Mouse (Mus musculus): Measurements from ENCODE around the gene 4930407I10Rik. TPM values are rescaled to one million over a fixed set of nuclear protein-coding genes. Genes with fewer than 3 reads are reported as not detected.

4930407I10Rik gene
- not detected in 2 replicates for polyA plus RNA-seq (2016; fragmentation: Nextera tagmentation; extraction: Ambion mirVana)

DNA sequence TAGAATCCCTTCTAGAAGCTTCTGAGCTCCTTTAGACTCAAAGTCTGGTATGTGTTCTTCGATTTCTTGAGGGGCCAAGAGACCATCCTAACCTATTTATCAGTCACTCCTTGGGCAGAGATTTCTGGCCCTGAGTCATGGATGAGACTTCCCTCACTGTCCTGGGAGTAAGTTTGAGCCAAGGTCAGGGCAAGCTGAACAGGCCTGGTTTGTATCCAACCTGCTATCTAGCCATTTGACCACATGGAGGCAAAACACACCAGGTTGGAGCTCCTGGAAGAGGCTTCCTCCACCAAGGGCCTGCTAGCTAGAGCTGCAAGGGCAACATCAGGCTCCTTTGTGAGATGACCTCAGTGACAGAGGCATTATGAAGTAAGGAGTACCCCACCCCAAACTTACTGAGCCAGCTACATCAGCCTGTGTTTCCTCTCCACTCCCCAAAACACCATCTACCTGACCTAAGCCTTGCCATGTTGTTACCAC, at the start of gene 4930407I10Rik:
4930407I10Rik (plus strand) TSS at position 433 of the 483 bp plus-strand sequence.
- H3K27me3 ChIP-seq (replicated peaks) = peaks cover 52% of the 10 kb centered on the region

DNA sequence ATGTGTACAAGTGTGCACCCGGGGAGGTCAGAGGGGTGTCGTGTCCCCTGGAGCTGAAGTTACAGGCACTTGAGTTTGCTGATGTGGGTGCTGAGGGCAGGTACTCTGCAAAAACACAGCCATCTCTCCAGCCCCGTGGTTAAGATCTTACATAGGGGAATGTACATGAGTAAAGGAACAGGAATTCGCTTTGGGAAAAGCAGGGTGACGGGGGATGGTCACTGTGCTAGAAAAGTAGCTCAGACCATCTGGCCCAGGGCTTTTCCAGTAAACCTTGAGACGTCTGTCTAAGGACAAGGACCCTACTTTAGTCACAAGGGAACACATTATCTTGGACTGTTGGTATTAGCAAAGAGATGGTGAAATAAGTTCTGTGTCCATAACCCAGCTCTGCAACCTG, 47.0 kb upstream of the 4930407I10Rik start:
- Histone ChIP-seq H3K9ac (no peak overlapping the region), H3K9me3 (replicated peaks) (no peaks in the 10 kb centered on the region), H3K27ac (no peak overlapping the region), H3K4me2 (no peak overlapping the region), H3K4me1 (peaks cover 41% of the 10 kb centered on the region), H3K27me3 (replicated peaks) (no peaks in the 10 kb centered on the region), H3K36me3 (peaks cover 13% of the 10 kb centered on the region), H3K4me3 (no peak overlapping the region)
- no peak for ATAC-seq
- whole genome bisulfite sequencing (ENCODE audit: insufficient replicate concordance) = 82% methylated on average over 6 of the region's 6 CpGs

More for the DNA sequence above, at the start of gene 4930407I10Rik:
- Histone ChIP-seq H3K4me1 (no peaks in the 10 kb centered on the region), H3K9ac (no peak within 1 kb of the TSS), H3K4me2 (no peak within 1 kb of the TSS), H3K27ac (no peak within 1 kb of the TSS), H3K9me3 (replicated peaks) (no peaks in the 10 kb centered on the region), H3K4me3 (no peak within 1 kb of the TSS), H3K36me3 (no peaks in the 10 kb centered on the region)
- 52% methylated on average over 1 of the region's 1 CpGs for WGBS (ENCODE audit: insufficient replicate concordance)
- ATAC-seq = no peak

DNA sequence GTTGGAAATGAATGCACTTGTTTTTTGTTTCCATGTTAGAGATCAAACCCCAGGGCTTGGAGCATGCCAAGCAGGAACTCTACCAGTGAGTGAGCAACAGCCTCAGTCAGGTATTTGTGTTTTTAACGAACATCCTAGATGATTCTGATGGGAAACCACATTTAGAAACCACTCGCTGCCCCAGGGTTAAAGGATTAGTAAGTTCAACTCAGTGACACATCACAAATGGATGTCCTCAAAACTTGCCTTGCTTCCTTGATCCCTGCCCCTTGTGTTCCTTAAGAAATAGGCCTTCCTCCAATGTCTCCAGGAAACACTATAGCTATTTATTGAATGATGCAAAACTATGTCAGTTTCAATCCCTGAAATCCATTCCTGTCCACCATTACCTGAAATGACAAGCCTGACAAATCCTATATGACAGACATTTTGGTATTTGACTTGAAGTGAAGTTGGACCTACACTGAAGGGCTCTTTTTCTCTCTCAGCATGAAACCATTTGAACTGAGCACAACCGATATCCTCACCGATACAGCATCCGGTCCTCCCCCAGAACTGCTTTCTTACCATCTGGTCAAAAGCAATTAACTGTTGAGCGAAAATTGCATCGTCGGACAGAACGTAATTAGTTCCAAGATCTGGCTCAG, 44.1 kb upstream of the 4930407I10Rik start:
- peak overlapping the region; percentile 85; the same call in 1 of the 2 replicates for H3K27ac ChIP-seq
- H3K9ac ChIP-seq = peak overlapping the region; percentile 94
- peaks cover 52% of the 10 kb centered on the region for H3K4me1 ChIP-seq
- peaks cover 24% of the 10 kb centered on the region for H3K36me3 ChIP-seq
- 18% methylated on average over 9 of the region's 9 CpGs for WGBS (ENCODE audit: insufficient replicate concordance)
- H3K4me3 ChIP-seq = peak overlapping the region; percentile 89
- no peak for ATAC-seq
- peak overlapping the region; percentile 93 for H3K4me2 ChIP-seq
- no peaks in the 10 kb centered on the region for H3K9me3 ChIP-seq (replicated peaks)
- no peaks in the 10 kb centered on the region for H3K27me3 ChIP-seq (replicated peaks)

DNA sequence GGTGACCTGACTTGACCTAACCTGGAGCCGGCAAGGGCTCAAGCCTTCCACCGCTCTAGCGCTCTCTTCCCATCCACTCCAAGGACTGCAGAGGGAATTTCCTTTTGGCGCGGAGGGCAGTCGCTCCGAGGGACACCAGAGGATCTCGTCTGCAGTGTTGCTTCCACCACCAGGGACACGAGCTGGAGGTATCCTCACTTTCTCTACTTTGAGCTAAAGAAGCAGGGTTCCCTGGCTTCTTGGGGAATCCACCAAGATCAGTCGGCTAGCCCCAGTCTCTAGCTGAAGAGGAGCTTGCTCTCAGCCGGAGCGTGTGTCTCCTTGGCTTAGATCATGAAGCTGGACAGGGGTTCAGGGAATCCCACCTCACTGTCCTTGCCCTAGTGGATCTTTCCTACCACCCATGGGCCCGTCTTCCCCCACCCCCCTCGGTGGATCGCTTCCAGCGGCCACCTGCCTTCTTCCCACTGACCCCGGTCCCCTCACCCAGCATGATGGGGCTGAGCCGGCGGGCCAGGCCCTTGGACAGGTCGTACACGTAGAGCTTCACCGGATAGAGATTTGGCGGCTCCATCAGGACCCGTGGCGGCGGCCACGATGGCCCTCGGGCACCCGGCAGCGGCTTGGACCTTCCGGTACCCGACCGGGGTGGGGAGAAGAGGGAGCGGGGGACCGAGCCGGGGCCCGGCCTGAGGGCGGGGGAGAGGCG, 43.4 kb upstream of the 4930407I10Rik start:
- ATAC-seq = no peak; the same call in 1 of the 2 replicates
- Histone ChIP-seq H3K9me3 (replicated peaks) (no peaks in the 10 kb centered on the region), H3K4me3 (peak overlapping the region; percentile 89), H3K27me3 (replicated peaks) (no peaks in the 10 kb centered on the region), H3K4me1 (peaks cover 52% of the 10 kb centered on the region), H3K9ac (peak overlapping the region; percentile 94), H3K27ac (peak overlapping the region; percentile 85), H3K4me2 (peak overlapping the region; percentile 93), H3K36me3 (peaks cover 30% of the 10 kb centered on the region)
- under 1% methylated on average over 39 of the region's 39 CpGs for WGBS (ENCODE audit: insufficient replicate concordance)

DNA sequence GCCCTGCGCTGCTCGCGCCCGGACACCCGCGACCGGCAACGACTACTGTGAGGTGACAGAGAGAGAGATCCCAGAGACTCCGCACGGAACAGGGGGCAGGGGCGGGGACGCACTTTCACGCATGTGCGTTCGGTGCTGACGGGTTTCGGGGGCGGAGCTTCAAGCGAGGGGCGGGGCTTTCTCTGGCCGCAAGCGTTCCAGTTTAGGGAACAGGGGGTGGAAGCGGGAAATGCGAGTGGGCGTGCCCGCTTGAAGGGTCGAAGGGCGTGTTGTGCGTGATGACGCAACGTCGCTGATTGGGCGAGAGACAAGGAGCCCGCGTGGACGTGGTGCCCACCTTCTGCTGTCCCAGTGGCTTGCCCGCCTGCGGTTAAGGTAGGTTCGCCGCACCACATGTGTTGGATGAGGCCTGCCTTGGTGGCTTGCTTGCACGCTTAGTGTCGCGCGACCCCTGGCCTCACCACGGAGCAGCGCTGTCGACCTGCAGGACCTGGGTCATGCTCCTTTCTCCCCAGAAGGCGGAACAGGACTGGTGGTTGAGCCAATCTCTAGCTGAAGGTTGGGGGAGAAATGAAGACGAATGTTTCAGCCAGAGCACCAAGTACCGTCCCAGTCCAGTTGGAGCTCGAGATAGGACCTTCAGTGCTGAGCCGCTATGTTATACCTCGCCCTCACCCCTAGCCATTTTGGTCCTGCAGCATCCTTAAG, 42.7 kb upstream of the 4930407I10Rik start:
- WGBS (ENCODE audit: insufficient replicate concordance) = under 1% methylated on average over 53 of the region's 53 CpGs
- peaks cover 52% of the 10 kb centered on the region for H3K4me1 ChIP-seq
- H3K4me3 ChIP-seq = peak overlapping the region; percentile 89
- peaks cover 34% of the 10 kb centered on the region for H3K36me3 ChIP-seq
- H3K9ac ChIP-seq = peak overlapping the region; percentile 94
- H3K27ac ChIP-seq = peak overlapping the region; percentile 88
- H3K4me2 ChIP-seq = peak overlapping the region; percentile 93
- ATAC-seq = peak; percentile 96
- no peaks in the 10 kb centered on the region for H3K9me3 ChIP-seq (replicated peaks)
- H3K27me3 ChIP-seq (replicated peaks) = no peaks in the 10 kb centered on the region

DNA sequence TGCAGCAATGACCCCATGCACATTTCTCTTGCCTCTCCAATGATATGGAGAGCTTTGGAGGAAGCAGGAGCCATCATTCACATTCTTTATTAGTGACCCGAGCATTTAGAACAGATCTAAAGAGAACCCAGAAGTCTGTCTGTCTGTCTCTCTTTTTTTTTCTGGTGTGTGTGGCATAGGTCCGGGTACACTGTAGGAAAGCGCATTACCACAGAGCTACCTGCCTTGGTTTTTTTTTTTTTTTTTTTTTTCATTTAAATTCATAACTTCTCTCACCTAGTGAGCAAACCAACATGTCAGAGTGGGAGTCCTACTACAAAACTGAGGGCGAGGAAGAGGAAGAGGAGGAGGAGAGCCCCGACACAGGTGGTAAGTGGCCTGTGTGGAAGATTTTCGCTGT, 42.1 kb upstream of the 4930407I10Rik start:
- Histone ChIP-seq H3K9me3 (replicated peaks) (no peaks in the 10 kb centered on the region), H3K27me3 (replicated peaks) (no peaks in the 10 kb centered on the region), H3K27ac (peak overlapping the region; percentile 88), H3K4me1 (peaks cover 52% of the 10 kb centered on the region), H3K4me2 (peak overlapping the region; percentile 93), H3K9ac (peak overlapping the region; percentile 83), H3K4me3 (peak overlapping the region; percentile 89), H3K36me3 (peaks cover 40% of the 10 kb centered on the region)
- no peak for ATAC-seq
- 8% methylated on average over 6 of the region's 6 CpGs for WGBS (ENCODE audit: insufficient replicate concordance)

DNA sequence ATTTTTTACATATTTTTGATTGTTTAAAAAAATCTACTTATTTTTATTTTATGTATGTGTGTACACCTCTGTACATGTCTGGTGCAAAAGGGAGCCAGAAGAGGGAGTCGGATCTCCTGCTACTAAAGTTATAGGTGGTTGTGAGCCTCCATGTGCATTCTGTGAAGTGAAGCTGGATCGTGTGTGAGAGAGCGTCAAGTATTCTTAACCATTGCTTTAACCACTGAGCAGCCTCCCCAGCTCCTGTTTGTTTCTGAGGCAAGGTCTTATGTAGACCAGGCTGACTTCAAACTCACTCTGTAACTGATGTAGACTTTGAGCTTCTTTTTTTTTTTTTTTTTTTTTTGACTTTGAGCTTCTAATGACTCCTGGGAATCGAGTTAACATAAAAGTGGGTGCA, 41.5 kb upstream of the 4930407I10Rik start:
- Histone ChIP-seq H3K27me3 (replicated peaks) (no peaks in the 10 kb centered on the region), H3K4me3 (peak overlapping the region; percentile 89), H3K36me3 (peaks cover 40% of the 10 kb centered on the region), H3K4me2 (peak overlapping the region; percentile 93), H3K9me3 (replicated peaks) (no peaks in the 10 kb centered on the region), H3K27ac (no peak overlapping the region), H3K9ac (peak overlapping the region; percentile 57), H3K4me1 (peaks cover 52% of the 10 kb centered on the region)
- 50% methylated on average over 4 of the region's 4 CpGs for WGBS (ENCODE audit: insufficient replicate concordance)
- no peak for ATAC-seq

DNA sequence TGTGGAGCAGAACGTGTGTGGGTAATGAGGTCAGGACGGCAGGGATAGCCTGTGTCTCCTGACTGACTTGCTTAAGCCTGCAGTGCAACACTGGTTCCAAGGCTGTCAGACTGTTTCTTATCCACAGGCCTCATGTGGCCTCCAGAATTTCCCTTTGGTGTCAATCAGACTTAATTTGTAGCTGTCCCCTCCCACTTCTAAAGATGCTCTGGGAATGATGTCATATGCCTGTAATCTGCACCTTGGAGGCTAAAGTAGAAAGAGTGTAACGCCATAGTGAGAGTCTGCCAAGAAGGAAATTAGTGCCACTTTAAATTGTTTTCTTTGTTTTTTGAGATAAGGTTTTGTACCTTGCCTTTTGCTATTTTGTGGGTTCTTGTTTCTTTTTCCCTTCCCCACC, 39.7 kb upstream of the 4930407I10Rik start:
- Histone ChIP-seq H3K27me3 (replicated peaks) (no peaks in the 10 kb centered on the region), H3K4me2 (no peak overlapping the region), H3K36me3 (peaks cover 56% of the 10 kb centered on the region), H3K9me3 (replicated peaks) (no peaks in the 10 kb centered on the region), H3K27ac (no peak overlapping the region; the same call in 1 of the 2 replicates), H3K9ac (no peak overlapping the region), H3K4me1 (peaks cover 35% of the 10 kb centered on the region), H3K4me3 (no peak overlapping the region)
- no peak for ATAC-seq
- 73% methylated on average over 3 of the region's 3 CpGs for WGBS (ENCODE audit: insufficient replicate concordance)

DNA sequence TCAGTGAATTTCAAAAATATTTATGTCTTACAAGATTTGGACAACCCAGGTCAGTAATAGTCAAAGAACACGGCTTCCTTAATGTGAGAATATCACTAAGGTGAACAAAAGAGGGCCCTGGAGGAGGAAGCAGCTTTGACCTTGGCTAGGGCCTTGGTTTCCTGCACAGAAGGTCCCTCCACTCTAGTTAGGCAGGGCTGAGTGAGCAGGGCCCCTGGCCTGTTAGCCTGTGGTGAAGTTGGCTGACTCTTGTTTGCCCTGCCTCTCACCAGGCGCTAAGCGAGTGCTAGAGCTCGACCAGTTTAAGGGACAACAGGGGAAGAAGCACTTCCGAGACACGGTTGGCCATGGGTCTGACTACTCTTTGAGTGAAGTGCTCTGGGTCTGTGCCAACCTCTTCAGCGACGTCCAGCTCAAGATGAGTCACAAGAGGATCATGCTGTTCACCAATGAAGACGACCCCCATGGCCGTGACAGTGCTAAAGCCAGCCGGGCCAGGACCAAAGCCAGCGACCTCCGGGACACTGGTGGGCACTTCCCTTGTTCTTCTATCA, 36.3 kb upstream of the 4930407I10Rik start:
- no peak for ATAC-seq
- Histone ChIP-seq H3K27ac (no peak overlapping the region), H3K4me2 (no peak overlapping the region), H3K36me3 (peaks cover 89% of the 10 kb centered on the region), H3K9ac (no peak overlapping the region), H3K4me1 (peaks cover 14% of the 10 kb centered on the region), H3K27me3 (replicated peaks) (no peaks in the 10 kb centered on the region), H3K4me3 (no peak overlapping the region), H3K9me3 (replicated peaks) (no peaks in the 10 kb centered on the region)
- WGBS (ENCODE audit: insufficient replicate concordance) = 82% methylated on average over 13 of the region's 13 CpGs

DNA sequence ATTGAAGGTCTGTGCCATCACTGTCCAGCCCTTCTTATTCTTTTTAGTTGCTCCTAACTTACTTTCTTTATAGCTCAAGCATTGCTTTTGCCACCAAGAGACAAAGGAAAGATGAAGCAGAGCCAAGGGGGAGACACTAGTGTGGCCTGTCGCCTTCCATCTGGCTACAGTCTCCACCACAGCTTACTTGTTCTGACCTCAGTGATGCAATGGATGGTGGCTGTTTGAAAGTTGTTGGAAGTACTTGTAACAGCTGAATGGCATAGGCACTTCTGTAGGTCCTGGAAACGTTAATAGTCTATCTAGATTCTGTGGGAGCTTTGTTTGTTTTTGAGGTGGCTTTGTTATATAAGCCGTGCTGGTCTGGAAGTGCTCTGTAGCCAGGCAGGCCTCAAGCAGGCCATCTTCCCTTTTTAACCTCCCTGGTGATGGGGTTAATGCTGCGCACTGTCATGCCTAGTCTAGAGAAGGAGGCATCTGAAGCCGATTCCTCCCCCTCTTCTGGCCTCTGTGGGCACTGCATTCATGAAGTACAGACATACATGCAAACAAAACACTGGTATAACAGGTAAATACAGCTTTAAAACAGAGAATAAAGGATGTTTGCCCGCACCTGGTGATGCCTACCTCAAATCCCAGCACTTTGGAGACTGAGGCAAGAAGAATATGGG, 34.9 kb upstream of the 4930407I10Rik start:
- ATAC-seq = no peak
- Histone ChIP-seq H3K36me3 (peaks cover 97% of the 10 kb centered on the region), H3K4me3 (no peak overlapping the region), H3K9me3 (replicated peaks) (no peaks in the 10 kb centered on the region), H3K9ac (no peak overlapping the region), H3K4me2 (no peak overlapping the region), H3K27me3 (replicated peaks) (no peaks in the 10 kb centered on the region), H3K27ac (no peak overlapping the region), H3K4me1 (peaks cover 3% of the 10 kb centered on the region)
- WGBS (ENCODE audit: insufficient replicate concordance) = 79% methylated on average over 6 of the region's 6 CpGs

DNA sequence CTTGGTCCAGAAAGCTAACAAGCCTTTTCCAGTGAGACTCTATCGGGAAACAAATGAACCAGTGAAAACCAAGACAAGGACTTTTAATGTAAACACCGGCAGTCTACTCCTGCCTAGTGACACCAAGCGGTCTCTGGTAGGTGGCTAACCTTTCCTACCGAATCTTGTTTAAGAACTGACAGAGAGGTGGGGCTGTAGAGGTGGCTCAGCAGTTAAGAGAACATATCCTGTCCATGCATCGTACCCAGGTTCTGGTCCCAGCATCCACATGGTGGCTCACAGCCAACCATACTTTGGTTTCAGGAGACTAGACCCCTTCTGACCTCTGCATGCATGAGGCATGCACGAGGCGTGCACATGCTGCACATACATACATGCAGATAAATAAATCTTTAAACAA, 31.7 kb upstream of the 4930407I10Rik start:
- WGBS (ENCODE audit: insufficient replicate concordance) = 88% methylated on average over 7 of the region's 7 CpGs
- ATAC-seq = no peak
- no peak overlapping the region for H3K9ac ChIP-seq
- no peak overlapping the region for H3K4me3 ChIP-seq
- peaks cover 100% of the 10 kb centered on the region for H3K36me3 ChIP-seq
- H3K27ac ChIP-seq = no peak overlapping the region
- H3K4me1 ChIP-seq = peaks cover 6% of the 10 kb centered on the region; the same call in 1 of the 2 replicates
- no peaks in the 10 kb centered on the region for H3K9me3 ChIP-seq (replicated peaks)
- H3K27me3 ChIP-seq (replicated peaks) = no peaks in the 10 kb centered on the region
- no peak overlapping the region for H3K4me2 ChIP-seq
